Mouse (Mus musculus): ENCODE data around the gene Ugt1a2.
"Not testable (repeated sequence)": the region's sequence is repeated elsewhere in the genome, so short reads cannot be mapped to it uniquely, and the experiment has no call there.

Gene Ugt1a2

DNA sequence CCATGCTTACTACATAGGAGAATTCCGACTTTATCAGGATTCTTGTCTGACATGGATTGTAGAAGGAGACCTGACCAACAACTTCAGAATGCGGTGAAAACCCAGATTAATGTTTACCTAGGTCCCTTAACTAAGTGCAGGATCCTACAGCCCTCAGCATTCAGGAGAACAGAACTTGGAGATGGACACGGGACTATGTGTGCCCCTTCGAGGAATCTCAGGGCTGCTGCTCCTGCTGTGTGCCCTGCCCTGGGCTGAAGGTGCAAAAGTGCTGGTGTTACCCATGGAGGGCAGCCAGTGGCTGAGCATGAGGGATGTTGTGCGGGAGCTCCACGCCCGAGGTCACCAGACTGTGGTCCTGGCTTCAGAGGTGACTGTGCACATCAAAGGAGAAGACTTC is at the start of gene Ugt1a2:
Ugt1a2 (plus strand) TSS at position 146 of the 400 bp plus-strand sequence.
- peak; percentile 63 for DNase-seq

DNA sequence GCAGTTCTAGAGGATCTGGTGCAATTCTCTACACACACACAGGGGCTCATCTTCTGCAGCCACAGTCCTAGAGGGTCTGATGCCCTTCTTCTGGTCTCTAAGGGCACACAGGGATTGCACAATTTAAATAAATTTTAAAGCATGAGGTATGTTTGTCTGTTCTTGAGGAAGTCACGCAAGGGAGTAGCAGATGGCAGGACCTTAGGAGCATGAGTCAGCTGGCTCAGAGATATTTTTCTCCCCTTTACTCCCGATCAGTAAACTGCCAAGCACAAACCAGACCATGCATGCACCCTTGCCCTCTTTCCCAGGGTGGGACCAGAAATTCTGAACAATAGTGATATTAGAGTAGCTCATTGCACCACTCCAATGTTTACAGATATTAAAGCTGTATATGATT is 42.0 kb upstream of the Ugt1a2 start:
- DNase-seq, result no peak

DNA sequence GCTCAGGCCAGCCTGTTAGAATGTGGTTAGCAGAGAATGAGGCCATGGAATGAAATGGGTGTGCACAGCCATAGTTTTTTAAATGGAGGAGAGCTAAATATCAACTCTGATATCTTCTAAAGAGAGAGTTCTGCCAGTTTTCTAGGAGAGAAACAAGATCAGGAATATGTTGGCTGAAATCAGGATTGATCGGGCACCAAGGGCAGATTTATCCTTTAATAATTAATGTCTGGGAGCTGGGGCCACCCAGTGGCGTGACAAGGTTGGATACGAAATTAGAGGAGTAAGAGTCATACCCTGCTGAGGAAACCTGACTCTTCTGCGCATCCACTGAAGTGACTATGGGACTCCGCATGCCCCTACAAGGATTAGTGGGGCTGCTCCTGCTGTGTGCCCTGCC is 34.7 kb upstream of the Ugt1a2 start, which contains the start of gene Ugt1a5:
Ugt1a5 (plus strand) TSS at position 302 of the 400 bp plus-strand sequence.
- DNase-seq, result no peak

DNA sequence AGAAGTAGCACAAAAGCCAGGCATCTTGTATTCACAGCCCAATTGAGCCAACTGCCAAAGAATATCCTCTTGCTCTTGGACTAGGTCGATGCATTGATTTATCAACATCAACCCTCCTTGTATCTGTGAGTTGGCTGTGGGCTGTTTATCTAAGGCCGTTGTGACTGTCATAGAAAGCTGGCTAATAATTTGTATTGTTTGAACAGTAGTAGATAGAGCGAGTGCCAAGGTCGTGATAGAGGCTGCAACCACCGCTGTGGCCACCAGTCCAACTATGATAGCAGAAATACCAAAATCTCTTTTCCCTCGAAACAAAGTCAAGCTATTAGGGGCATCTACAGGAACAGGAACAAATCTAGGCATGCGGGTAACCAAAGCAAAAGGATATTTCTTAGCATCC is 28.2 kb upstream of the Ugt1a2 start:
- DNase-seq, result not testable (repeated sequence)

DNA sequence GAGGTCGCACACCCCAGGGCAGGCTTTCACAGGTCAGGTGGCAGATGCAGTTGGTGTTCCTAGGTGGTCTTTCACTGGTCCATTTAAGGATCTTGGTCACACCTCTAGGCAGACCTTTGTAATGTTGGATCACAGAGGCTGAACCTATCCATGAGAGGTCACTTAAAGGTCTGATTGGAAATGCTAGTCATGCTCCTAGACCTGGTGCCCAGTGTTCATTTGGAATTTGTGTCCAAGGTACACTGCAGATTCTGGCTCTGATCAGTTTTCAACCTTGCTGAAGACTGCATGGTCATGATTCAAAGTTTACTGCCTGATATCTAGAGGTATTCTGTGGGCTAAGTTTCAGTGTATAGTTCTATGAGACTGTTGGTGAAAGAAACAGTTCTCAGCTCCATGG is 20.7 kb upstream of the Ugt1a2 start:
- no peak for DNase-seq

DNA sequence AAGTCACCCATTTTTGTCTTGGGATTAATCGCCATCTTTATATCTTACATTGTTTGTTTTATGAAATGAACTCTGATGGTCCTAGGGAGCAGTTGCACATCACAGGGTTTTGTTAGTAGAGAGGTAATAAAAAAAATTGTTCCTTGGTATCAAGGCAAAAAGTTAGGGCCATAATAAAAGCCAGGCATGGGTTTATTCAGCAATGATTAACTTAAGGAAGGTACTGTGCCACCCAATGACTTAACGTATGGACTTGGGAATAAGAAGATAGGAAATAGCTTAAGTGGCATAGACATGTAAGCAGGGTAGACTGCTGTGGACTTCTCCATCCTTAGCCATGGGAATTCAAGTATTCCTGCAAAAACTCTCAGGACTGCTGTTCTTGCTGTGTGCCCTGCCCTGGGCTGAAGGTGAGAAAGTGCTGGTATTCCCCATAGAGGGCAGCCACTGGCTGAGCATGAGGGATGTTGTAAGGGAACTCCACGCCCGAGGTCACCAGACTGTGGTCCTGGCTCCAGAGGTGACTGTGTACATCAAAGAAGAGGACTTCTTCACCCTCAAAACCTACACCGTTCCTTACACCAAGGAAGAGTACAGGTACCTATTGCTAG is 14.0 kb upstream of the Ugt1a2 start:
- DNase-seq, result no peak

DNA sequence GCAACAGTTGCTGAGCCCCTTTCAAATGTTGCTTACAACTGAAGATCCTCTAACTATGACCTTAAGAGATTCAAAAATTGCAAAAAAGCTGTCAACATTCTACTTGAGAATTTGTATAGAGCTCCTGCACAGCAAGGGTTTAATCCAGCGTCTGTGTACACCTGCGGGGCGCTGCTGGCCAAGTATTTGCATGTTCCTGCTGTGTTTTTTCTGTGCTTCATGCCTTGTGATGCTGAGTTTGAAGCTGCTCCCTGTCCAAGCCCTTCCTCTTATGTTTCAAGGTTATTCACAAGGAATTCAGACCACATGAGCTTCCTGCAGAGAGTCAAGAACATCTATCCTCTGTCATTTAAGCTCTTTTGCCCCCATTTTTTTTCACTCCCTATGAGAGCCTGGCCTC is 8.3 kb upstream of the Ugt1a2 start:
- no peak for DNase-seq

DNA sequence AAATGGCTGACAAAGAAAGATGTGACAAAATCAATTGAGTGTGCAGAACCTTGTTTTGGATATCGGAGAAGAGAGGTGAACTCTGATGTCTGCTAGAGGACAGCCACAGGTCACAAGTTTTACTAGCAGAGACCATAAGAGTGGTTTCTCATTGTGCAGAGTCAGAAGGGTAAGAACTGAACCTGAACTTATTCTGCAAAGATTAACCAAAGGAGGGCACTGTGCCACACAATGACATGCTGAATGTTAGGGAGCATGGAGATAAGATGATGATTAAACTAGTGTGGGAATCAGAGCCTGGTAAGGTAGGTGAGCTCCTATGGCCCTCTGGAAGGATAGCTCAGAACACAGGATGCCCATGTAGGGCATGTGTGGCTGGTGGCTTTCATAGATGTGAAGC is 4.7 kb upstream of the Ugt1a2 start:
- peak; percentile 81 for DNase-seq

DNA sequence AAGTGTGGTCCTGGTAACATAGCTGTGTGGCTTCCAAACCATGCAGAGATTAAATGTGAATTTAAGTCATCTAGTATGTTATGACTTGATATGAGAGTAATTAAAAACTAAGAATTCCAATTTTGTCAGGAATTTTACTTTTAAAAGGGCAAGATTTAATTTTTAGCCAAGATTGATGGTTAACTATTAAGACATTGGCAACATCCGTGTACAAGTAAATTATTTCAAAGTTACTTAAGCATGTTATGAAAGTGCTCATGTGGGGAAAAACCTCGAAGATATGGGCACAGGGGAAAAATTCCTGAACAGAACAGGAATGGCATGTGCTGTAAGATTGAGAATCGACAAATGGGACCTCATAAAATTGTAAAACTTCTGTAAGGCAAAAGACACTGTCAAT is 3.0 kb upstream of the Ugt1a2 start:
- no peak for DNase-seq

DNA sequence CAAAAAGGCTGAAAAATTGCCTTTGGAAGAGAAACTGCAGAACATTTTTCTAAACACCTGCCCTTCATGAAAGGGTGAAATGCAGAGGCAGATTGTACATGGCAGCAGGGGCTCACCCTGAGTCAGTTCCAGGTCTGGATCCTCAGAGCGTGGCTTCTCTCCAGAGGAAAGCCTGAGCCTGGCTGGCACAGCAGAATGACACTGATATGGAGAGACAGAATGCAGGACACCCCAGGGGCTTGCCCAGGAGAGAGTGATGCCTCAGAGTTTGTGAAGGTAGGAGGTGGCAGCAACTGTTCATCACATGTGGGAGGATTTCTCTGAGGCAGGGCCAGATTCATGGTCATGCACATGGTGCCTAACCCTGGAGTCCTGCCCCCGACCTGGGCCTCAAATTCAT is 405 bp upstream of the Ugt1a2 start:
- DNase-seq, result no peak

DNA sequence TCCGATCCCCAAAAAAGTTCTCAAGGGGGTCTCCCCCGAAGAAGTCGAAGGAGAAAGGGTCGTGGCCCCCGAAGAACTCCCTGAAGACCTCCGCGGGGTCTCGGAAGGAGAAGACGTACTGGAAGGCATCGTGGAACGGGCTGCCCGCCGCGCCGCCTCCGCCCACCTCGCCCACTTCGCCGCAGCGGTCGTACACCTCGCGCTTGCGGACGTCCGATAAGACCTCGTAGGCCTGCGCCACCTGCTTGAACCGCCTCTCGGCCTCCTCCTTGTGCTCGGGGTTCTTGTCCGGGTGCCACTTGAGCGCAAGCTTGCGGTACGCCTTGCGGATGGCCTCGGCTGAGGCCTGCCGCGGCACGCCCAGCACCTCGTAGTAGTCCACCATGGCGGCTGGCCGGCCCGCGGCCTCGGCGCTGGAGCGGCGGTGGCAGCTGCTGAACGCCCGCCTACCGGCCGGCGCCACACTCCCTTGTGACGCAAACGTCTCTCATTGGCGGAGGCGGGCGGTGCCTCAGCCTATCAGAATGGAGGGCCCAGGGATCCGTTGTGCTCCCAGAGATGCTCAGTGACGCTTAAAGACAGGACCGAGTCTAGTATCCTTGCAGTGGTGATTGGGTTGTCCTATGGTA is 5.0 kb downstream of the Ugt1a2 start, which contains the start of gene Dnajb3:
Dnajb3 (minus strand) TSS at position 489 of the 629 bp plus-strand sequence.
- peak; percentile 84 for DNase-seq

DNA sequence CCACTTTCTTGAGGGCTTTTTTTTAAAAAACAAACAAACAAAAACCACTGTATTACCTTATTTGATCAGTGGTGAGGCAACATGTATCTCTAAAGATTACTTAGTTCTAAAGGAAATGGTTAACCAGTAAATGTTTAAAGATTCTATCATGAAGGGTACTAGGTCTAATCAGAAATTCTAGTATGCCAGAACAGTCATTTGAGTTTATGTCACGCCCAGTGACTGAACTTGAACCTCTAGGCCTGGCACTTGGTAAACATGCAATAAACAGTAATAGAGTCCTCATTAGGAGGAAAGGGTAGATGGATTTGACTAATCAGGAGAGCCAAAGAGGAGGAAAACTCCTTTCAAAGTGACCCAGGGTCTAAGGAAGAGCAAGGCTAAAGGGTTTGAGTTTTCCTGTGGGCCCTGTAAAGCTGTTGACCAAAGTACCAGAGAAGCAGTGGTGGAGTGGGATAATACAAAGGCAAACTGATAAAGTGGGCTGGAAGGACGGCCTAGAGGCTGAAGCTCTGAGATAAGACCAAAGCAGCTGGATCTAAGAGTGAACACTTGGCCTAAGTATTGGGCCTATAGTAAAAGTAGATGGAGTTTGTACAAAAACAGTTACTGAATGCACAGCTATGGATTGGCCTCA is 6.6 kb downstream of the Ugt1a2 start:
- DNase-seq, result no peak

DNA sequence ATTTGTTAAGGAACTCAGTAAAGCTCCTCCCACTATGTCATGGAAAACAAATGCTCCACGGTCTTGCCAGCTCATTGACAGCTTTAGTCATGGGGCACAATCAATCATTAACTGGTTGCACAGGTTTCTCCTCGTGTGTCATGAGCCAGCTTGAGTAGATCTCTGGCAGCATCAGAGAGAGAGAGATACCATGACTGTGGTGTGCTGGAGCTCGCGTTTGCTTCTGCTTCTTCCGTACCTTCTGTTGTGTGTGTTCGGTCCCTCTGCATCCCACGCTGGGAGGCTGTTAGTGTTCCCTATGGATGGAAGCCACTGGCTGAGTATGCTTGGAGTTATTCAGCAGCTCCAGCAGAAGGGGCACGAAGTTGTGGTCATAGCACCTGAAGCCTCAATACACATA is 11.4 kb downstream of the Ugt1a2 start, which contains the start of gene Ugt1a1:
Ugt1a1 (plus strand) TSS at position 148 of the 400 bp plus-strand sequence.
- peak; percentile 38 for DNase-seq

DNA sequence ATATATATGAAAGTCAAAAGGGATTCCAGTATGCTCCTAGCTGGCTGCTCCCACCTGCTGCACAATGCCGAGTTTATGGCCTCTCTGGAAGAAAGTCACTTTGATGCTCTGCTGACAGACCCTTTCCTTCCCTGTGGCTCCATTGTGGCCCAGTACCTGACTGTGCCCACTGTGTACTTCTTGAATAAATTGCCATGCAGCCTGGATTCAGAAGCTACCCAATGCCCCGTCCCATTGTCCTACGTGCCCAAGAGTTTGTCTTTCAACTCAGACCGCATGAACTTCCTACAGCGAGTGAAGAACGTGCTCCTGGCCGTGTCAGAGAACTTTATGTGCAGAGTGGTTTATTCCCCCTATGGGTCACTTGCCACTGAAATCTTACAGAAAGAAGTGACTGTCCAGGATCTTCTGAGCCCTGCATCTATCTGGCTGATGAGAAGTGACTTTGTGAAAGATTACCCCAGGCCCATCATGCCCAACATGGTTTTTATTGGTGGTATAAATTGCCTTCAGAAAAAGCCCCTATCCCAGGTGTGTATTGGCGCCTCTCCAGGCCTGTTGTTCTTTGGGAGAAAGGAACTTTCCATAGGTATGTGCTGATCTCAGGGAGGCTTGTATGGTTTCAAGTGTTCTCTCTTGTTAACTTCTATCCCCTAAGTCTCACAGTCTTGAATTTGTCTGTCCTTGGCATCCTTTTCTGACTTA is 12.1 kb downstream of the Ugt1a2 start:
- no peak for DNase-seq

DNA sequence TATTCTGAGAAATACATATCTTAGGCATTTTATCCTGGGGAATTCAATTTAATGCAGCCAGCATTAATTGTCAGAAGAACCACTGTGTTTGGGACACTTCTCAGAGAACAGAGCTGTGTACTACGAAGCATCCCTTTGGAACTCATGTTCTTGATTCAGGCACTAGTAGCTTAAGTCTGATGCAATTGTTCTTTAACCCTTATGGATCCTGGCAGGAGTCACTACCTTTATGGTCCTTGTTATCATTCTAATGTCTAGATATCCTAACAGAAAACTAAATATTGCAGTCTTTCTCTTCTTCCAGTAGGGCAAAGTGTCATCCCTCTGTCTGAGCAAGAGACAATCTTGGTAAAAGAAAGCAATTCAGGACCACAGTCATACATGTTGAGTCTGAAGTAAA is 12.7 kb downstream of the Ugt1a2 start:
- DNase-seq, result no peak

DNA sequence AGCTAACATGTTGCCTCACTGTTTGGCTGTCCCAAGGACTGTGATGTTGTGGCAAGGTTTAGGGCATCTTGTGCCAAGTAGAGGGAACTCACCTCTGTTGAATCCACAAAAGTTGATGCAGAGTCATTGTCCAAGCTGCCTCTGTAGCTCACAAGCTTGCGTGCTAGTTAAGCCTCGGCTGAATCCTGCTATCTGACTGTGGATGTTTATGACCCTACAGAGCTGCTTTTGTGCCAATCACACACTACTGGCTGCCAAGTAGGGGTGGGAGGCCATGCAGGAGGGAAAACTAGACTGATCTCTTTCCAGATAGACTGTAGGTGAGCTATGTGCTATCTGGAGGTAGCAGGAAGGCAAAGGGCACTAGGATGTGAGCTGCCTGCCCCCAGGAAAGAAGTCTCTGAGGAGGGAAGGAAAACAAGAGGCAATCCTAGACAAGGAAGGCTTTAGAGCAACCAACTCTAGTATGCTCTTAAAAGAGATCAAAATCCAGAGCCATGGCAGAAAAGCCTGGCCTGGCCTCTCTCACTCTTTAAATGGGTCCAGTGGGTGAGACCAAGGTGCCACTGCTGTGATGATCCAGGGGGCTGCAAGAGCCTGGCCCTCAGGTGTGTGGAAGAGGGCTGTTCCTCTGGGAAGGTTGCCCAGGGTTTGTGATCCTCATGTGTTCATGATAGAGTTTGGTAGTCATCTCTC is 13.5 kb downstream of the Ugt1a2 start:
- DNase-seq, result peak; percentile 24

DNA sequence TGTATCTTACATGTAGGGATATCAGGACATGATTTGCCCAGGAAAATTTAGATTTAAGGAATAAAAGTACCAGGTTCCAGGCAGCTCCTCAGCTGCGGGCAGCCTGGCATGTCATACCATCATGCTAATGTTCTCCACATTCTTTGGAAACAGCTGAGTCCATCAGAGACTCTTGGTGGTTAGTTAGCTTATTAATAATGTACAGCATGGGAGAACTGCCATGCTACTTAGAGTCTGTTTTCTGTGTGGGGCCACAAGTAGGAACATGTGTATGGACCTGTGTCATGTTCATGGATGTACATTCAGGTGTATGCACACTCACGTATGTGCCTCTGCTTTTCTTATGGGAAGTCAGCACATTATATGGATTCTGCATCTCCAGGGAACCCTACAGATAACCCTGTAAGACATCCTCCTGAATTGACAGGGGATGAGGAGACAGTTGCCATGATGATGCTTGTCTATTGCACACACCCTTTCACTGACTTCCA is 14.1 kb downstream of the Ugt1a2 start:
- DNase-seq, result no peak

DNA sequence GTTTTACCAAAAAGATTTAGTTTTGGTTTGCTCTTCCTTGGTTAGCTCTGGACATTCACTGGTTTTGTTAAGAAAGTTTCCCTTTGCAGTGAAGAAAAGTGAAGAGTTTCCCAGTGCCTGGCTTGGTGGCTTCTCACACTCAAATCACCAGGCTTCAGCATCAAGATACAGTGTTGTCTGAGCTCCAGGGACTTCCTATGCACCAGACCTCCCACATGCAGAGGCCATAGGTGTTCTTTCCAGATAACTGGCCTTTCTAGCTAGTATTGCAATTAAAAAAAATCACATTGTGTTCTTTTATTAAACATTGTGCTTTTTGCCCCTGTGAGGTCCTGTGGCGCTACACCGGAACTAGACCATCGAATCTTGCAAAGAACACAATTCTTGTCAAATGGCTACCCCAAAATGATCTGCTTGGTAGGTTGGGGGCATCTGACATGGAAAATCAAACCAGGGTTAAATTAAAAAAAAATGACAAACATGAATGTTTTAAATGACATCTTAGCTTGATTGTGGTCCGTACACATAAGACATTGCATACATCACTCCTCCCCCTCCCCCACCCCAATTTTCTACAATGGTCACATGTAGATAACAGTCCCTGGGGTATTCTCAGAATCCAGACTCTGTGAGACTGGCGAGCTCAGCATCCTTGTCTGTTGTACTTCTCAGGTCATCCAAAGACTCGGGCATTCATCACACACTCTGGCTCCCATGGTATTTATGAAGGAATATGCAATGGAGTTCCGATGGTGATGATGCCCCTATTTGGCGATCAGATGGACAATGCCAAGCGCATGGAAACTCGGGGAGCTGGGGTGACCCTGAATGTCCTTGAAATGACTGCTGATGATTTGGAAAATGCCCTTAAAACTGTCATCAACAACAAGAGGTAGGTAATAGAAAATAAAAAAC is 15.3 kb downstream of the Ugt1a2 start:
- DNase-seq, result no peak

DNA sequence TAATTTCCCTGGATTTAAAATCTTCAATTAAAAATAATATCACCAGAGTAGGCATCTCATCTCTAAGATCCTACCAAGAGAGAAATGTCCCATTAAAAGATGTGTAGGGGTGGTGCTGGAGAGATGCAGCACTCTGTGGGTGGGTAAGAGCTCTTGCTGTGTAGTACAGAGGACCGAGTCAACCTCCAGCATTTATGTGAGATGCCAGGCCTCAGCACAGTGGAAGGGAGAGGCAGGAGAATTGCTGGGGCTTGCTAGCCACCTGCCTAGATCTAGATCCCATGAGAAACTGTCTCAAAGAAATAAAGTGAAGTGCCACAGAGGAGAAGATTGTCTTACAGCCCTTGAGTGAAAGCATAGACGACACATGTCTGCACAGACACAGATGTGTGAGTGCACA is 16.1 kb downstream of the Ugt1a2 start:
- peak; percentile 4 for DNase-seq

DNA sequence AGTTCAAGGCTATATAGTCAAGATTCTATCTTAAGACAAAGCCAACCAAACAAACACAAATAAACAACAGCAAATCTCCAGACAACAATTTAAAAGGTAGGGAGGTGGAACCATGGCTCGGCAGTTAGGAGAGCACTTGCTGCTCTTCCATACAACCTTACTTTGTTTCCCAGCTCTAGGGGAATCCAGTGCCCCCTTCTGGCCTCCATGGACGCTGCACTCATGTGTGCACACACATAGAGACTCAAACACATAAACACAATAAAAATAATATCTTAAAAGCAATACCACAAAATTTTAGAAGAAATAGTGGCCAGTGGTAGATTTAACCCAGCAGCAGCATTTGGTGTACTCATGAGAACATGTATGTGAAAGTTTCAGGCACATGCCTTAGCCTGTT is 16.7 kb downstream of the Ugt1a2 start:
- peak; percentile 26 for DNase-seq

DNA sequence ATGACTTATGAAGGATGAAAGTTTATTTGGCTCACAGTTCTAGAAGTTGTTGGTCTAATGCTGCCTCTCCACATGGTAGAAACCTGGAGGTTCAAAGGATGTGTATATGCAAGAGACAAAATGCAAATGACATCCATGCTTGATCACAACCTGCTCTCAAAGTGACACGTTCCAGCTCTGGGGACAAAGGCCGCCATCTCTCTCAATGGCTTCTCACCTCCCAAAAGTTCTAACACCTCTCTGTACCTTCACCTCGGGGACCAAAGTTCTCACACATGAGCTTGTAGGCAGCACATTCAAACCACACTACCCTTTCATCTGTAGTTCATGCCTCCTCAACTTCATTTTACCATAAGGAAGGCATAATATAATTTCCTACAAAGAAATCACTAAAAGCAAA is 17.2 kb downstream of the Ugt1a2 start:
- DNase-seq, result no peak

DNA sequence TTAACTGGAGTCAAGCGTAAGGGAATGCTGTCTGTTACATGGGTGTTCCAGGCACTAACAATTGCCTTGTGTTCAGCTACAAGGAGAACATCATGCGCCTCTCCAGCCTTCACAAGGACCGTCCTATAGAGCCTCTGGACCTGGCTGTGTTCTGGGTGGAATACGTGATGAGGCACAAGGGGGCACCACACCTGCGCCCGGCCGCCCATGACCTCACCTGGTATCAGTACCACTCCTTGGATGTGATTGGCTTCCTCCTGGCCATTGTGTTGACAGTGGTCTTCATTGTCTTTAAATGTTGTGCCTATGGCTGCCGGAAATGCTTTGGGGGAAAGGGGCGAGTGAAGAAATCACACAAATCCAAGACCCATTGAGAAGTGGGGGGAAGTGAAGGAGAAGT is 17.6 kb downstream of the Ugt1a2 start:
- DNase-seq, result no peak
